Mouse (Mus musculus): ENCODE data around the gene Xkr7. TPM values are rescaled to one million over a fixed set of nuclear protein-coding genes. Genes with fewer than 3 reads are reported as not detected.

Xkr7 gene
- polyA plus RNA-seq, 1 experiment from 2014 or later = not detected

GRCm38 (mm10) chr2:153063394-153063793 lies 31.7 kb downstream of the Xkr7 start:
- peaks cover 7% of the 10 kb centered on the region; the same call in 1 of the 2 replicates for H3K27me3 ChIP-seq
- no peak overlapping the region for H3K27ac ChIP-seq
- no peak for ATAC-seq (ENCODE audit: borderline replicate concordance, extremely low read depth, low FRiP score, low TSS enrichment)
- H3K4me3 ChIP-seq = no peak overlapping the region
- H3K9me3 ChIP-seq = no peaks in the 10 kb centered on the region
- no peaks in the 10 kb centered on the region for H3K36me3 ChIP-seq
- H3K4me2 ChIP-seq = no peak overlapping the region
- no peak overlapping the region for H3K9ac ChIP-seq
- 40% methylated on average over 3 of the region's 3 CpGs for WGBS
- no peaks in the 10 kb centered on the region for H3K4me1 ChIP-seq

GRCm38 (mm10) chr2:153064190-153064970 lies 32.7 kb downstream of the Xkr7 start:
- no peaks in the 10 kb centered on the region for H3K4me1 ChIP-seq
- no peak overlapping the region for H3K9ac ChIP-seq
- no peak overlapping the region for H3K4me3 ChIP-seq
- H3K4me2 ChIP-seq = no peak overlapping the region; the same call in 1 of the 2 replicates
- peaks cover 14% of the 10 kb centered on the region for H3K27me3 ChIP-seq
- no peaks in the 10 kb centered on the region for H3K9me3 ChIP-seq
- 62% methylated on average over 9 of the region's 9 CpGs for WGBS
- no peak for ATAC-seq (ENCODE audit: borderline replicate concordance, extremely low read depth, low FRiP score, low TSS enrichment)
- no peaks in the 10 kb centered on the region for H3K36me3 ChIP-seq
- 0 out of 2 replicates have a peak overlapping the region, but pooled peaks have one; percentile 7 for H3K27ac ChIP-seq

- H3K4me1 ChIP-seq = no peaks in the 10 kb centered on the region
- peak within 1 kb of the TSS; percentile 16 for H3K4me3 ChIP-seq
- peaks cover 29% of the 10 kb centered on the region for H3K27me3 ChIP-seq
- no peaks in the 10 kb centered on the region for H3K36me3 ChIP-seq
- H3K9ac ChIP-seq = no peak within 1 kb of the TSS
- peak within 1 kb of the TSS; percentile 37 for H3K4me2 ChIP-seq
- WGBS = 34% methylated on average over 12 of the region's 12 CpGs
- H3K9me3 ChIP-seq = no peaks in the 10 kb centered on the region
- peak; percentile 66 for ATAC-seq (ENCODE audit: borderline replicate concordance, extremely low read depth, low FRiP score, low TSS enrichment)
- H3K27ac ChIP-seq = peak within 1 kb of the TSS; percentile 46
Measured at GRCm38 (mm10) chr2:153065747-153066508, 34.3 kb downstream of the Xkr7 start, which contains the start of gene Ccm2l. Ccm2l (plus strand) TSS chr2:153065955.

GRCm38 (mm10) chr2:153066991-153067390 lies 35.3 kb downstream of the Xkr7 start:
- WGBS = 45% methylated on average over 6 of the region's 6 CpGs
- H3K27ac ChIP-seq = no peak overlapping the region
- H3K36me3 ChIP-seq = no peaks in the 10 kb centered on the region
- no peak overlapping the region for H3K9ac ChIP-seq
- peaks cover 7% of the 10 kb centered on the region; the same call in 1 of the 2 replicates for H3K4me1 ChIP-seq
- no peak for ATAC-seq (ENCODE audit: borderline replicate concordance, extremely low read depth, low FRiP score, low TSS enrichment)
- peaks cover 40% of the 10 kb centered on the region for H3K27me3 ChIP-seq
- peak overlapping the region; percentile 37 for H3K4me2 ChIP-seq
- no peaks in the 10 kb centered on the region for H3K9me3 ChIP-seq
- 0 out of 2 replicates have a peak overlapping the region, but pooled peaks have one; percentile 16 for H3K4me3 ChIP-seq

- Histone ChIP-seq H3K9ac (no peak overlapping the region), H3K27ac (no peak overlapping the region), H3K36me3 (no peaks in the 10 kb centered on the region), H3K4me2 (no peak overlapping the region; the same call in 1 of the 2 replicates), H3K27me3 (peaks cover 61% of the 10 kb centered on the region), H3K4me1 (peaks cover 9% of the 10 kb centered on the region; the same call in 1 of the 2 replicates), H3K9me3 (no peaks in the 10 kb centered on the region), H3K4me3 (no peak overlapping the region)
- no peak for ATAC-seq (ENCODE audit: borderline replicate concordance, extremely low read depth, low FRiP score, low TSS enrichment)
- 13% methylated on average over 23 of the region's 23 CpGs for WGBS
Measured at GRCm38 (mm10) chr2:153070762-153071490, 39.3 kb downstream of the Xkr7 start.

GRCm38 (mm10) chr2:153071491-153072184 lies 40.0 kb downstream of the Xkr7 start:
- Histone ChIP-seq H3K9me3 (no peaks in the 10 kb centered on the region), H3K4me3 (peak overlapping the region; percentile 29), H3K4me2 (peak overlapping the region; percentile 56), H3K27ac (no peak overlapping the region), H3K9ac (0 out of 2 replicates have a peak overlapping the region, but pooled peaks have one; percentile 22), H3K36me3 (no peaks in the 10 kb centered on the region), H3K4me1 (peaks cover 9% of the 10 kb centered on the region; the same call in 1 of the 2 replicates), H3K27me3 (peaks cover 61% of the 10 kb centered on the region)
- no peak for ATAC-seq (ENCODE audit: borderline replicate concordance, extremely low read depth, low FRiP score, low TSS enrichment)
- 13% methylated on average over 67 of the region's 67 CpGs for WGBS

GRCm38 (mm10) chr2:153074651-153075050 lies 43.0 kb downstream of the Xkr7 start:
- Histone ChIP-seq H3K36me3 (no peaks in the 10 kb centered on the region), H3K9me3 (no peaks in the 10 kb centered on the region), H3K4me3 (no peak overlapping the region), H3K9ac (no peak overlapping the region), H3K27ac (no peak overlapping the region), H3K4me2 (no peak overlapping the region), H3K27me3 (peaks cover 44% of the 10 kb centered on the region), H3K4me1 (peaks cover 9% of the 10 kb centered on the region; the same call in 1 of the 2 replicates)
- no peak for ATAC-seq (ENCODE audit: borderline replicate concordance, extremely low read depth, low FRiP score, low TSS enrichment)
- 84% methylated on average over 10 of the region's 10 CpGs for WGBS

- no peak overlapping the region for H3K4me2 ChIP-seq
- 35% methylated on average over 2 of the region's 2 CpGs for WGBS
- H3K4me1 ChIP-seq = peaks cover 9% of the 10 kb centered on the region; the same call in 1 of the 2 replicates
- H3K27me3 ChIP-seq = peaks cover 31% of the 10 kb centered on the region
- no peak overlapping the region for H3K4me3 ChIP-seq
- no peak for ATAC-seq (ENCODE audit: borderline replicate concordance, extremely low read depth, low FRiP score, low TSS enrichment)
- no peak overlapping the region for H3K27ac ChIP-seq
- no peak overlapping the region for H3K9ac ChIP-seq
- no peaks in the 10 kb centered on the region for H3K36me3 ChIP-seq
- no peaks in the 10 kb centered on the region for H3K9me3 ChIP-seq
Measured at GRCm38 (mm10) chr2:153075961-153076360, 44.3 kb downstream of the Xkr7 start.

GRCm38 (mm10) chr2:153080841-153081523 lies 49.3 kb downstream of the Xkr7 start:
- Histone ChIP-seq H3K27me3 (no peaks in the 10 kb centered on the region), H3K27ac (no peak overlapping the region), H3K9ac (no peak overlapping the region), H3K4me1 (0 out of 2 replicates have a peak, but pooled peaks cover 8% of the 10 kb centered on the region), H3K4me3 (no peak overlapping the region), H3K36me3 (no peaks in the 10 kb centered on the region), H3K9me3 (no peaks in the 10 kb centered on the region), H3K4me2 (no peak overlapping the region)
- 37% methylated on average over 32 of the region's 32 CpGs for WGBS
- ATAC-seq (ENCODE audit: borderline replicate concordance, extremely low read depth, low FRiP score, low TSS enrichment) = no peak

GRCm38 (mm10) chr2:153081866-153082265 lies 50.2 kb downstream of the Xkr7 start:
- no peak overlapping the region for H3K9ac ChIP-seq
- H3K27me3 ChIP-seq = no peaks in the 10 kb centered on the region
- no peak for ATAC-seq (ENCODE audit: borderline replicate concordance, extremely low read depth, low FRiP score, low TSS enrichment)
- H3K27ac ChIP-seq = no peak overlapping the region
- H3K36me3 ChIP-seq = no peaks in the 10 kb centered on the region
- H3K4me3 ChIP-seq = no peak overlapping the region
- no peaks in the 10 kb centered on the region for H3K9me3 ChIP-seq
- no peak overlapping the region for H3K4me2 ChIP-seq
- H3K4me1 ChIP-seq = 0 out of 2 replicates have a peak, but pooled peaks cover 8% of the 10 kb centered on the region
- WGBS = 78% methylated on average over 6 of the region's 6 CpGs

Data from lung, embryonic 15.5 days (tissue).